Mouse (Mus musculus): Measurements from ENCODE around the gene Plk3. TPM values are rescaled to one million over a fixed set of nuclear protein-coding genes. Genes with fewer than 3 reads are reported as not detected.
A peak's percentile ranks its signal among the peaks of the same experiment; 100 is the strongest.

Gene Plk3
- total RNA-seq, 1 experiment from 2014 or later, result 3.1 TPM

GRCm38 (mm10) chr4:117101218-117101617, 32.5 kb downstream of the Plk3 start:
- 0 out of 4 replicates have a peak, but pooled peaks of 1 of the 2 experiments have one; percentile 14 for ATAC-seq (replicated peaks in 1 of 2; ENCODE audit: insufficient read depth in 1 of 2, low FRiP score in 2 of 2, low TSS enrichment in 1 of 2, low read depth in 1 of 2, poor library complexity in 2 of 2, severe bottlenecking in 2 of 2)

GRCm38 (mm10) chr4:117100036-117100435, 33.7 kb downstream of the Plk3 start:
- no peak for ATAC-seq (replicated peaks in 1 of 2; ENCODE audit: insufficient read depth in 1 of 2, low FRiP score in 2 of 2, low TSS enrichment in 1 of 2, low read depth in 1 of 2, poor library complexity in 2 of 2, severe bottlenecking in 2 of 2)

DNA sequence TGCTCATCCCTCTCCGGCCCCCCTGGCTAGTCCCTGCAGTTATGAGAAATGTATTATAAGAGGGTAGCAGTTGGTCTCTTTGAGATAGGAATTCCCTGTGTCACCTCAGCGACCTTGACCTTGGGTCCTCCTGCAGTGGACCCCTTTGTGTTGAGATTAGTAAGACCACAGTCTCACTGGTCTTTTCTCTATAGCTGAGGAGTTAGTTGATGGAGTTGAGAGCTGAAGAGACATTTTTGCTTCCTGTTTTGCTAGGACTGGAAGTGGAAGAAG, 35.1 kb downstream of the Plk3 start:
- ATAC-seq (replicated peaks in 1 of 2; ENCODE audit: insufficient read depth in 1 of 2, low FRiP score in 2 of 2, low TSS enrichment in 1 of 2, low read depth in 1 of 2, poor library complexity in 2 of 2, severe bottlenecking in 2 of 2), result no peak

GRCm38 (mm10) chr4:117097969-117098763, 35.6 kb downstream of the Plk3 start:
- no peak for ATAC-seq (replicated peaks in 1 of 2; ENCODE audit: insufficient read depth in 1 of 2, low FRiP score in 2 of 2, low TSS enrichment in 1 of 2, low read depth in 1 of 2, poor library complexity in 2 of 2, severe bottlenecking in 2 of 2)

GRCm38 (mm10) chr4:117096666-117097065, 37.1 kb downstream of the Plk3 start:
- no peak for ATAC-seq (replicated peaks in 1 of 2; ENCODE audit: insufficient read depth in 1 of 2, low FRiP score in 2 of 2, low TSS enrichment in 1 of 2, low read depth in 1 of 2, poor library complexity in 2 of 2, severe bottlenecking in 2 of 2)

DNA sequence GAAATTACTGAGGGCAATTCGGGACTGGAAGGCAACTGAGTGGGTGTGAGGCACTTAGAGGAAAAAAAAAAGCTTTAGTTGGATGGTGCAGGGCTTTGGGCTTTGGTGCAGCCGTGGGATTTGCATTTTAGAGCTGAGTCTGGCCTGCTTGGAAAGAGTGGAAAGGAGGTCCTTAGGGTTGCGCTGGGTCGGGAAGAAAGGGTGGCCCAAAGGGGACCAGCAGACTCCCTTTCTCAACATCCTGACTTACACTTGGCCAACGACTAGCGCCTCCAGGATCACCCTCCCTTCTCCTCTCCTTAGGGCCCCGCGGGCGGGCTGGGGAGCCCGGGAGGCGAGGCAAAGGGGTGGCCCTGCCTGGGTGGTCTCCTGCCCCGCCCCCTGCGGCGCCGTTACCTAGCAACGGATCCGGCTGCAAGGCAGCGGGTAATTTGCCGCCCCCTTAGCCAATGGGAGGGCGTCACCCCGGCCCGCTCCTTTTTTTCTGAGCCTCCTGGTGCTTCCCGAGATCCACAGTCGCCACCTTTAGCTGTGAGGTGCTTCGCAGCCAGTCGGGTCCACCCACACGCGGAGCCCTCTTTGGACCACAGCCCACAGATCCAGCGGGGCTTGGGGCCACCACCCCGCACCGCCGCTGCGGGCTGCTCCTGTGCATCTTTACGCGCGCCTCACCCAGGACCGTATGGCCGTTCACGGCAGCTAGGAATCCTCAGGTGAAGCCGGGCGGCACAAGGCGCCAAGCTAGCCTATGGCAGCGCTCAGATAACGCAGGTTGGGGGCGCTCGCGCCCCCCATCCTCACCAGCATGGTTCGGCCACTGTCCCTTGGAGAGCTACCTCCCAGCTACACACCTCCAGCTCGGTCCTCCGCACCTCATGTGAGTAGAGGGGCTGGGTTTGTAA, 38.0 kb downstream of the Plk3 start, which contains the start of gene Ptch2:
Gene Ptch2 (plus strand): TSS at position 525 of the 902 bp plus-strand sequence.
- ATAC-seq (replicated peaks in 1 of 2; ENCODE audit: insufficient read depth in 1 of 2, low FRiP score in 2 of 2, low TSS enrichment in 1 of 2, low read depth in 1 of 2, poor library complexity in 2 of 2, severe bottlenecking in 2 of 2), result peak; percentile 22 to 56; a peak in 2 of 4 replicates

GRCm38 (mm10) chr4:117094626-117095361, 39.0 kb downstream of the Plk3 start:
- ATAC-seq (replicated peaks in 1 of 2; ENCODE audit: insufficient read depth in 1 of 2, low FRiP score in 2 of 2, low TSS enrichment in 1 of 2, low read depth in 1 of 2, poor library complexity in 2 of 2, severe bottlenecking in 2 of 2), result no peak

DNA sequence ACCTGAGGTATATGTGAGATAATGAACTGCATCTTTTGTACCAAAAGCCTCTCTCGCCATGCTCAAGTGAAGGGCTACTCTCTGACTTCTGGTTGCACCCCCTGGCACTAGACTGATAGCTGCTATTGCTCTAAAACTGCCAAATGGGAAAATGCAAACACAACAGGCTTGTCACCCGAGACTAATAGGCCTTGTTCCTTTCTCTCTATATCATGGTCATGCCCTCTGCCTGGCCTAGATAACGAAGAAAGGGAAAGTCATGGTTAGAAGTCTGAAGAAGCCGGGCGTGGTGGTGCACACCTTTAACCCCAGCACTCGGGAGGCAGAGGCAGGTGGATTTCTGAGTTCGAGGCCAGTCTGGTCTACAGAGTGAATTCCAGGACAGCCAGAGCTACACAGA, 43.2 kb downstream of the Plk3 start:
- no peak for ATAC-seq (replicated peaks in 1 of 2; ENCODE audit: insufficient read depth in 1 of 2, low FRiP score in 2 of 2, low TSS enrichment in 1 of 2, low read depth in 1 of 2, poor library complexity in 2 of 2, severe bottlenecking in 2 of 2)

DNA sequence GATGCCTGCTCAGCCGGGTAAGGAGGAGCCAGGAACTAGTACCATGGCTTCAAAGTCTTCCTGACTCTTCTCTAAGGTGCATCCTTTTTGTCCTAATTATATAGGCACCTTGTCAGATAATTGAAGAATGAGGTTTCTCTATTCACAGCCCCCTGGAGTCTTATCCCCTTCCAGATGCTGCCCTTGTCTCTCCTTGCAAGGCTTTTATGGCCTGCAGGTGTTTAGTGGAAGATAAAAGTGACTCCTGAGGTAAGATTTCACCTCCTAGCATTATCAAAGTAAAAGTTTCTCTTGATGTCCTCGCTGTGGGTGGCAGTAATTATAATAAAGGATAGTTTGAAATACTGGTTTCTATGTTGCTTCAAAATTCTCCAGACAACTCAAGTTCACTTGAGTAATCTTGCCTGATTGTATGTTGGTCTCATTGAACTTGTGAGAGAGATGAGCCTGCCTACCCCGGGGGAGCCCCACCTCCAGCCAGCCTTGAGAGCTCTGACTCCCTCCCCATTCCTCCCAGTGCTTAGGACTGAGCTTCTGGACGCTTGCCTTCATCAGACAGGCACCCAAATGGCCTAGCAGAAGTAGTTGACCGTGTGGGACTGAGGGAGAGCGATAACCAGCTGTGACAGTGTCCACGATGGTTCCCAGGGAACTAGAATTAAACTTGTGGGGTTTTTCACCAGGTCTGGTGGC, 45.7 kb downstream of the Plk3 start:
- ATAC-seq (replicated peaks in 1 of 2; ENCODE audit: insufficient read depth in 1 of 2, low FRiP score in 2 of 2, low TSS enrichment in 1 of 2, low read depth in 1 of 2, poor library complexity in 2 of 2, severe bottlenecking in 2 of 2), result no peak

Other genes starting within 250 kb of the Plk3 start
- 40.1 and 52.0 TPM in 2 replicates for gene Urod, start 139.6 kb downstream of the Plk3 start, total RNA-seq (2017)
- gene Hectd3, start 138.6 kb downstream of the Plk3 start, total RNA-seq (2017), result 14.4 and 17.0 TPM in 2 replicates
- 21.2 and 34.4 TPM in 2 replicates for gene Eif2b3, start 114.6 kb downstream of the Plk3 start, total RNA-seq (2017)
- 0.13 TPM in 1 of 2 replicates, not detected in the other for gene Ptch2, start 37.9 kb downstream of the Plk3 start, total RNA-seq (2017)
- gene Btbd19, start 8.2 kb downstream of the Plk3 start, total RNA-seq (2017), result 8.4 and 13.3 TPM in 2 replicates
- gene Tctex1d4, start 7.2 kb downstream of the Plk3 start, total RNA-seq (2017), result not detected in 2 replicates
- gene Rps8, start 22.3 kb upstream of the Plk3 start, total RNA-seq (2017), result 2,027 and 2,234 TPM in 2 replicates
- 21.9 and 30.0 TPM in 2 replicates for gene Kif2c, start 48.7 kb upstream of the Plk3 start, total RNA-seq (2017)
- gene Tmem53, start 118.0 kb upstream of the Plk3 start, total RNA-seq (2017), result 3.8 TPM in 1 of 2 replicates, not detected in the other
- not detected in 2 replicates for gene Armh1, start 118.2 kb upstream of the Plk3 start, total RNA-seq (2017)